Mouse (Mus musculus) hindbrain, embryonic 11.5 days (tissue): ENCODE measurements at regions not wholly inside any gene's neighbourhood (a gene's known extent, or its start where the extent isn't known, plus 50 kb on each side); places are given as distances from the start of the nearest gene placed in this dataset.
"Not testable (repeated sequence)": the region's sequence is repeated elsewhere in the genome, so short reads cannot be mapped to it uniquely, and the experiment has no call there.

Experiments used
- ATAC-seq: fragments of 200-750 bp; cut with Nextera tagmentation; 2 replicates; pipeline ENCODE4 v1.8.0; 2017; ENCODE audit warnings: mild to moderate bottlenecking, moderate TSS enrichment, moderate library complexity; ENCODE audit not compliant: low FRiP score
- DNase-seq: peaks from one replicate; pipeline ENCODE4 v3.0.0-alpha.2; 2015; ENCODE audit warnings: low spot score
- H3K27ac ChIP-seq: fragments of 300-500 bp; sonication (generic); 2 replicates; pipeline ENCODE4 v1.5.1; 2014; ENCODE audit warnings: mild to moderate bottlenecking, low read depth, low read length
- H3K27me3 ChIP-seq: fragments of 300-500 bp; sonication (generic); 2 replicates; pipeline ENCODE4 v1.6.1; 2014; ENCODE audit warnings: mild to moderate bottlenecking, low read length, moderate library complexity, mixed read lengths; ENCODE audit not compliant: control insufficient read depth, insufficient read depth
- H3K36me3 ChIP-seq: fragments of 300-500 bp; sonication (generic); 2 replicates; pipeline ENCODE4 v1.6.1; 2014; ENCODE audit warnings: mild to moderate bottlenecking, low read length, moderate library complexity, mixed read lengths; ENCODE audit not compliant: control insufficient read depth, insufficient read depth
- H3K4me1 ChIP-seq: fragments of 300-500 bp; sonication (generic); replicated peaks from 2 replicates; pipeline ENCODE4 v1.6.1; 2014; ENCODE audit warnings: low read length, mixed read lengths; ENCODE audit not compliant: control insufficient read depth, insufficient read depth
- H3K4me2 ChIP-seq: fragments of 300-500 bp; sonication (generic); replicated peaks from 2 replicates; pipeline ENCODE4 v1.6.1; 2014; ENCODE audit warnings: mild to moderate bottlenecking, low read depth, low read length
- H3K4me3 ChIP-seq: fragments of 300-500 bp; sonication (generic); 2 replicates; pipeline ENCODE4 v1.5.1; 2014; ENCODE audit warnings: low read depth, low read length
- H3K9ac ChIP-seq: fragments of 300-500 bp; sonication (generic); 2 replicates; pipeline ENCODE4 v1.6.1; 2014; ENCODE audit warnings: low read depth, low read length
- H3K9me3 ChIP-seq: fragments of 300-500 bp; sonication (generic); 2 replicates; pipeline ENCODE4 v1.6.1; 2016; ENCODE audit warnings: low read length; ENCODE audit not compliant: control insufficient read depth
- WGBS: fragments of 180-500 bp; shearing (Covaris S2); extraction: QIAGEN DNeasy Blood & Tissue Kit; methylation state at CpG from one replicate; pipeline ENCODE4 v1.1.7; 2014; 5-methylcytosine and 5-hydroxymethylcytosine counted together

DNA sequence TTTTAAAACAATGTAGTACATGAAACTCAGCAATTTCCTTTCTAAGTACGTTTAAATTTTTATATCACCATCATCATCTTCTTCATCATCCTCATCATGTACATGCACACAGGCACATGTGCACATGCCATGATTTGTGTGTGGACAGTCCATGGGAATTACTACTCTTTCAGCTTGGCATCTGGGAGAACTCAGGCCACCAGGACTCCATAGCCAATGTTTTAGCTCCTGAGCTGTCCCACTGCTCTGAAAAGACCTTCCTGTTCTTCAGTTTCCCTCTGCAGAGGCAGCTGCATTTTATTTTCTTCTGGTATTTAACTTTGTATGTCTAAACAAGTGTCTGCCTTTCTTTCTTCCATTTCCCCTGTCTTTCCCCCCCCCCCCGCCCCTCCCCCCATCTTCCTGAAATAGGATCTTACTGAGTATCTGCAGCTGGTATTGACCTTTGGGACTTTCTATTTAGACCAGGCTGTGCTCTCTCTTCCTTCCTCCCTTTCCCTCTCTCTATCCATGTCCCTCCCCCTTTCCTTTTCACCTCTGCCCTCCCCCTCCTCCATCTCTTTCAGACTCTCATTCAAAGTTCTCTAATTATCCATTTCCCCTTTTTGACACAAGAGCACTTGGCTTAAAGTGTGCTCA, 72.8 kb upstream of the Arhgap42 start:
- Histone ChIP-seq H3K36me3 (no peaks in the 10 kb centered on the region), H3K27ac (no peak overlapping the region), H3K9me3 (no peaks in the 10 kb centered on the region), H3K4me3 (no peak overlapping the region), H3K4me1 (no peaks in the 10 kb centered on the region), H3K9ac (no peak overlapping the region), H3K4me2 (no peak overlapping the region), H3K27me3 (no peaks in the 10 kb centered on the region)
- WGBS, result 93% methylated on average over 1 of the region's 2 CpGs
- ATAC-seq, result no peak
- DNase-seq, result peak; percentile 2

DNA sequence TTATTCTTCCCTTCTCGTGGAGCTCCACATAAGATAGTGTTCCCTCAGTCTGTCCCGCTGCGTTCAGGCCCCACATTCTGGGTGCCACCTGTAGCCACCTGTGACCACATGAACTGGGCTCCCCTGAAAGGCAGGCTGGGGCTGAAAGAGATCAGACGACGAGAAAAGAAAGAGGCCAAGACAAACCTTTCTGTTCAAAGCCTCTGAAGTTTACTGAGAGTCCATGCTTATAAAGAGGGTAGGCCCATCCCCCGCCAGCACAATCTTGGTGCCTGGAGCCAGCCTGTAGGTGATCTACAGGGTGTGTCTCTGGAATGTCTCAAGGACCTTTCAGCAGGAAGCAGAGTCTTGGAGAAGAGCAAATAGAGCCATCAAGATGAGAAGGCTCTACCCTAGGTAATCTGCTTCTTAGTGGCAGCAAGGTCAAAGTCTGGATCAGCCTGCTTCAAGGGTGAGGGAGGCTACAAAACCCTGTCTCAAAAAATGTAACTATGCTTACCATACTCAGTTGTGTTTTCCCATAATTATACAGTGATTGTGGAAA, 72.2 kb upstream of the Arhgap42 start:
- ATAC-seq, result not testable (repeated sequence)

DNA sequence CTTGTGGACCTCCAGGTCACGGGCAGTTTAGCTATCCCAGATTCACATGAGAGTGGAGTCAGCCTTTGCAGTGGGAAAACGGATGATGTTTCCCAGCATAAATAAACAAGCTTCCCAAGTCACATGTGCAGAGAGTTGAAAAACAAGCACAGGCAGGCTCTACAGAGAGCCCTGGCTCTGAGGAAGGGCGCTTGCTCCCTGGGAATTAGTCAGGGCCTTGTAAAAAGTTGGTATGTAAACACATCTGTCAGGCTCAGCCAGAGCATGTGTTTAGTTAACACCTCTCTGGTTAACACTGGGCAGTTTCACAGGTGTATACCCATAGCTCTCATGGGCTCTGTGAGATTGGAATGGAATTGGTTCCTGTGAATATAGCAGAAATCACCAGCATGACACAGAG, 51.9 kb upstream of the Arhgap42 start:
- H3K4me2 ChIP-seq, result no peak overlapping the region
- ATAC-seq, result no peak
- no peak overlapping the region for H3K27ac ChIP-seq
- H3K9ac ChIP-seq, result no peak overlapping the region
- H3K9me3 ChIP-seq, result no peaks in the 10 kb centered on the region
- H3K4me1 ChIP-seq, result no peaks in the 10 kb centered on the region
- WGBS, result 66% methylated on average over 3 of the region's 3 CpGs
- no peaks in the 10 kb centered on the region for H3K36me3 ChIP-seq
- no peak overlapping the region for H3K4me3 ChIP-seq
- H3K27me3 ChIP-seq, result no peaks in the 10 kb centered on the region
- no peak for DNase-seq

More for the DNA sequence above, 72.2 kb upstream of the Arhgap42 start:
- not testable (repeated sequence) for H3K4me1 ChIP-seq, H3K36me3 ChIP-seq, H3K4me2 ChIP-seq, H3K4me3 ChIP-seq, H3K27ac ChIP-seq, H3K27me3 ChIP-seq, DNase-seq, H3K9ac ChIP-seq, H3K9me3 ChIP-seq
- 84% methylated on average over 6 of the region's 6 CpGs for WGBS

DNA sequence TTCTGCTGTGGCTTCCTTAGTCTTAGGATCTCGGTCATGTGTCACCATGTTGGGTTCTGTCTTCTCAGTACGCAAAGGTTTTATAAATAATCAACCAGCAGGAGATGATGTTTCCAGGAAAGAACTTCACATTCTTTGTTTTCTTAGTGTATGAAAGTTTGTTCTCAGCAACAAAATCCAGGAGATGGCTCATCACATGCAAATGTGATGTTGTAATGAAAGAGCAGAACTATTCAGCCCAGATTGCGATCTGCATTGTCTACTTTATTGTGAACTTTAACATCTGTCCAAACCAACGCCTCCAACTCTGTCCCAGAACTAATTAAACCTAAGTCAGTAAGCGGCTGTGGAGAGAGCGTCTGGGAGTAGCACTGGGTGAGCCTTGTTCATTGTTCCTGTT, 50.7 kb upstream of the Arhgap42 start:
- Histone ChIP-seq H3K36me3 (no peaks in the 10 kb centered on the region), H3K9me3 (no peaks in the 10 kb centered on the region), H3K4me3 (no peak overlapping the region), H3K27ac (no peak overlapping the region), H3K4me1 (no peaks in the 10 kb centered on the region), H3K4me2 (no peak overlapping the region), H3K9ac (no peak overlapping the region), H3K27me3 (no peaks in the 10 kb centered on the region)
- 65% methylated on average over 6 of the region's 6 CpGs for WGBS
- ATAC-seq (no peak), DNase-seq (no peak)
